Comparison of ENCODE assay signal across 9 mouse cellular contexts in genomic region chr7:131371880-131372651, GRCm38 (mm10). TPM values are rescaled to one million over a fixed set of nuclear protein-coding genes. Genes with fewer than 3 reads are reported as not detected.
DNase-seq lines count a peak whose midpoint lies in the region; ATAC-seq and TF ChIP-seq lines count a peak whose summit lies in the region.
"Had no signal": no experiment of that assay in that cellular context is flagged by ENCODE, and none has a peak within 500 bp of the region (broad histone marks: within the 10 kb centered on the region; RNA-seq: fewer than 3 reads in every experiment).

No protein-coding gene starts in this region.

- TF ChIP-seq EP300 in ES-Bruce4 (IDR thresholded peaks at IDR 0.05; ENCODE audit: insufficient read depth, low read depth, low read length), result no peak

- 73% methylated on average over 9 of the region's 9 CpGs for WGBS in forebrain, embryonic 10.5 days
- 49% methylated on average over 9 of the region's 9 CpGs for WGBS in liver, embryonic 11.5 days
- 67% methylated on average over 9 of the region's 9 CpGs for WGBS in stomach, embryonic 15.5 days

- H3K9ac ChIP-seq in ES-Bruce4 (ENCODE audit: low read depth, poor library complexity, severe bottlenecking), result peak overlapping the region; percentile 88
- H3K9ac ChIP-seq in liver, embryonic 11.5 days (ENCODE audit: low read depth, low read length), result peak overlapping the region; percentile 86
- no peak overlapping the region for H3K9ac ChIP-seq in stomach, embryonic 15.5 days

- H3K9me3 ChIP-seq in erythroblast, embryonic 14.5 days (ENCODE audit: control insufficient read depth, low read length), result no peaks in the 10 kb centered on the region
- H3K9me3 ChIP-seq in ES-Bruce4 (replicated peaks; ENCODE audit: control insufficient read depth, insufficient read depth, low read length, poor library complexity, severe bottlenecking), result no peaks in the 10 kb centered on the region
- no peaks in the 10 kb centered on the region for H3K9me3 ChIP-seq in forebrain, embryonic 10.5 days
- H3K9me3 ChIP-seq in liver, embryonic 11.5 days (ENCODE audit: control insufficient read depth, low read length), result no peaks in the 10 kb centered on the region
- no peaks in the 10 kb centered on the region for H3K9me3 ChIP-seq in stomach, embryonic 15.5 days

- no peak for DNase-seq in forebrain, embryonic 10.5 days (ENCODE audit: extremely low spot score, low spot score)
- no peak for DNase-seq in liver, embryonic 11.5 days (ENCODE audit: low spot score)
- DNase-seq in spleen, postnatal 36 days (ENCODE audit: low spot score in 2 of 2), result no peak
- no peak for DNase-seq in cerebellum, postnatal 25 days

- peaks cover 29% of the 10 kb centered on the region for H3K4me1 ChIP-seq in erythroblast, embryonic 14.5 days (ENCODE audit: control insufficient read depth)
- H3K4me1 ChIP-seq in ES-Bruce4 (ENCODE audit: control insufficient read depth, insufficient read depth, low read length), result no peaks in the 10 kb centered on the region
- H3K4me1 ChIP-seq in forebrain, embryonic 10.5 days, result peaks cover 20% of the 10 kb centered on the region
- 0 out of 2 replicates have a peak, but pooled peaks cover 7% of the 10 kb centered on the region for H3K4me1 ChIP-seq in liver, embryonic 11.5 days (replicated peaks; ENCODE audit: control insufficient read depth, insufficient read depth, low read length)
- no peaks in the 10 kb centered on the region; the same call in 1 of the 2 replicates for H3K4me1 ChIP-seq in stomach, embryonic 15.5 days

- H3K27ac ChIP-seq in ES-Bruce4 (ENCODE audit: insufficient read depth, low read length), result no peak overlapping the region
- no peak overlapping the region for H3K27ac ChIP-seq in forebrain, embryonic 10.5 days
- peak overlapping the region; percentile 93; the same call in 1 of the 2 replicates for H3K27ac ChIP-seq in liver, embryonic 11.5 days (ENCODE audit: low read depth, low read length)
- H3K27ac ChIP-seq in stomach, embryonic 15.5 days, result peak overlapping the region; percentile 97; the same call in 1 of the 2 replicates

- peak overlapping the region; percentile 83 for H3K4me3 ChIP-seq in erythroblast, embryonic 14.5 days (replicated peaks)
- 0 out of 2 replicates have a peak overlapping the region, but pooled peaks have one; percentile 5 for H3K4me3 ChIP-seq in ES-Bruce4 (ENCODE audit: low read depth, low read length)
- H3K4me3 ChIP-seq in forebrain, embryonic 10.5 days, result peak overlapping the region; percentile 78
- peak overlapping the region; percentile 80 for H3K4me3 ChIP-seq in liver, embryonic 11.5 days (ENCODE audit: low read depth, low read length)
- H3K4me3 ChIP-seq in stomach, embryonic 15.5 days (replicated peaks), result peak overlapping the region; percentile 75

- peaks cover 10% of the 10 kb centered on the region for H3K36me3 ChIP-seq in erythroblast, embryonic 14.5 days (ENCODE audit: control insufficient read depth)
- H3K36me3 ChIP-seq in ES-Bruce4 (ENCODE audit: control insufficient read depth, insufficient read depth, low read length, poor library complexity, severe bottlenecking), result peaks cover 6% of the 10 kb centered on the region
- peaks cover 15% of the 10 kb centered on the region for H3K36me3 ChIP-seq in forebrain, embryonic 10.5 days (replicated peaks)
- 0 out of 2 replicates have a peak, but pooled peaks cover 2% of the 10 kb centered on the region for H3K36me3 ChIP-seq in liver, embryonic 11.5 days (ENCODE audit: control insufficient read depth, insufficient read depth, low read length)
- H3K36me3 ChIP-seq in stomach, embryonic 15.5 days, result no peaks in the 10 kb centered on the region

- H3K27me3 ChIP-seq in erythroblast, embryonic 14.5 days (ENCODE audit: control insufficient read depth), result peaks cover 9% of the 10 kb centered on the region
- H3K27me3 ChIP-seq in ES-Bruce4 (ENCODE audit: control insufficient read depth, insufficient read depth, low read length, poor library complexity, severe bottlenecking), result no peaks in the 10 kb centered on the region; the same call in 1 of the 2 replicates
- H3K27me3 ChIP-seq in forebrain, embryonic 10.5 days (ENCODE audit: poor library complexity, severe bottlenecking), result no peaks in the 10 kb centered on the region
- H3K27me3 ChIP-seq in liver, embryonic 11.5 days (replicated peaks; ENCODE audit: control insufficient read depth, insufficient read depth, low read length), result no peaks in the 10 kb centered on the region
- H3K27me3 ChIP-seq in stomach, embryonic 15.5 days (replicated peaks), result no peaks in the 10 kb centered on the region

- no peak for ATAC-seq in erythroblast, adult 5-6 weeks (replicated peaks; ENCODE audit: low FRiP score, poor library complexity, severe bottlenecking)
- no peak for ATAC-seq in liver, embryonic 11.5 days (replicated peaks; ENCODE audit: low FRiP score)
- no peak for ATAC-seq in stomach, embryonic 15.5 days (ENCODE audit: insufficient read depth, low FRiP score, low read depth)

- no peak for TF ChIP-seq POLR2A in ES-Bruce4 (IDR thresholded peaks at IDR 0.05; ENCODE audit: insufficient read depth, low read length)

- H3K4me2 ChIP-seq in liver, embryonic 11.5 days, result peak overlapping the region; percentile 82
- peak overlapping the region; percentile 56 for H3K4me2 ChIP-seq in stomach, embryonic 15.5 days

- TF ChIP-seq CTCF in ES-Bruce4 (IDR thresholded peaks at IDR 0.05; ENCODE audit: low read depth, low read length), result no peak

RNA-seq across cellular contexts. Expression of gene Pstk, which starts 1.1 kb away (rescaled TPM):
- polyA plus RNA-seq in erythroblast, embryonic 14.5 days (2012), result 1.7 and 2.4 TPM in 2 replicates
- total RNA-seq in erythroblast, adult 5-6 weeks (2015; ENCODE audit: low replicate concordance), result 0.96 and 6.9 TPM in 2 replicates
- total RNA-seq in erythroblast, adult 5-6 weeks (2017; ENCODE audit: low replicate concordance), result 0.51 and 4.2 TPM in 2 replicates
- 58.9 and 64.7 TPM in 2 replicates for polyA plus RNA-seq in ES-Bruce4 (2011; ENCODE audit: insufficient read depth, insufficient read length, low read depth, missing spikeins)
- polyA plus RNA-seq in forebrain, embryonic 10.5 days (2016; fragmentation: Nextera tagmentation; extraction: Ambion mirVana), result 71.0 and 71.4 TPM in 2 replicates
- polyA plus RNA-seq in liver, embryonic 11.5 days (2014; fragmentation: Nextera tagmentation; extraction: Ambion mirVana), result 48.8 and 55.9 TPM in 2 replicates
- polyA plus RNA-seq in stomach, embryonic 15.5 days (2015; fragmentation: Nextera tagmentation; extraction: Ambion mirVana), result 69.8 and 75.2 TPM in 2 replicates

RNA-seq across cellular contexts. Expression of gene 2310057M21Rik, which starts 9.5 kb away (rescaled TPM):
- polyA plus RNA-seq in erythroblast, embryonic 14.5 days (2012), result 1.5 and 1.8 TPM in 2 replicates
- total RNA-seq in erythroblast, adult 5-6 weeks (2015; ENCODE audit: low replicate concordance), result 1.9 TPM in 2 replicates
- total RNA-seq in erythroblast, adult 5-6 weeks (2017; ENCODE audit: low replicate concordance), result 2.5 and 2.6 TPM in 2 replicates
- 23.8 and 26.0 TPM in 2 replicates for polyA plus RNA-seq in ES-Bruce4 (2011; ENCODE audit: insufficient read depth, insufficient read length, low read depth, missing spikeins)
- polyA plus RNA-seq in forebrain, embryonic 10.5 days (2016; fragmentation: Nextera tagmentation; extraction: Ambion mirVana), result 21.3 and 22.7 TPM in 2 replicates
- polyA plus RNA-seq in liver, embryonic 11.5 days (2014; fragmentation: Nextera tagmentation; extraction: Ambion mirVana), result 19.2 and 27.1 TPM in 2 replicates
- polyA plus RNA-seq in stomach, embryonic 15.5 days (2015; fragmentation: Nextera tagmentation; extraction: Ambion mirVana), result 17.7 and 19.2 TPM in 2 replicates

RNA-seq across cellular contexts. Expression of gene Ikzf5, which starts 38.3 kb away (rescaled TPM):
- polyA plus RNA-seq in erythroblast, embryonic 14.5 days (2012), result 1.7 and 2.3 TPM in 2 replicates
- total RNA-seq in erythroblast, adult 5-6 weeks (2015; ENCODE audit: low replicate concordance), result 29.3 and 48.6 TPM in 2 replicates
- 24.5 and 33.7 TPM in 2 replicates for total RNA-seq in erythroblast, adult 5-6 weeks (2017; ENCODE audit: low replicate concordance)
- polyA plus RNA-seq in ES-Bruce4 (2011; ENCODE audit: insufficient read depth, insufficient read length, low read depth, missing spikeins), result 24.6 and 27.7 TPM in 2 replicates
- polyA plus RNA-seq in forebrain, embryonic 10.5 days (2016; fragmentation: Nextera tagmentation; extraction: Ambion mirVana), result 14.6 and 15.5 TPM in 2 replicates
- polyA plus RNA-seq in liver, embryonic 11.5 days (2014; fragmentation: Nextera tagmentation; extraction: Ambion mirVana), result 20.6 and 21.1 TPM in 2 replicates
- polyA plus RNA-seq in stomach, embryonic 15.5 days (2015; fragmentation: Nextera tagmentation; extraction: Ambion mirVana), result 11.4 and 13.2 TPM in 2 replicates

RNA-seq across cellular contexts. Expression of gene Acadsb, which starts 38.3 kb away (rescaled TPM):
- polyA plus RNA-seq in erythroblast, embryonic 14.5 days (2012), result 0.08 and 0.17 TPM in 2 replicates
- 3.8 and 15.0 TPM in 2 replicates for total RNA-seq in erythroblast, adult 5-6 weeks (2015; ENCODE audit: low replicate concordance)
- 13.1 and 19.5 TPM in 2 replicates for total RNA-seq in erythroblast, adult 5-6 weeks (2017; ENCODE audit: low replicate concordance)
- 34.1 and 38.3 TPM in 2 replicates for polyA plus RNA-seq in ES-Bruce4 (2011; ENCODE audit: insufficient read depth, insufficient read length, low read depth, missing spikeins)
- 53.1 and 61.5 TPM in 2 replicates for polyA plus RNA-seq in forebrain, embryonic 10.5 days (2016; fragmentation: Nextera tagmentation; extraction: Ambion mirVana)
- 50.8 and 54.8 TPM in 2 replicates for polyA plus RNA-seq in liver, embryonic 11.5 days (2014; fragmentation: Nextera tagmentation; extraction: Ambion mirVana)
- polyA plus RNA-seq in stomach, embryonic 15.5 days (2015; fragmentation: Nextera tagmentation; extraction: Ambion mirVana), result 92.4 and 103 TPM in 2 replicates

RNA-seq across cellular contexts. Expression of gene Fam24a, which starts 38.4 kb away (rescaled TPM):
- polyA plus RNA-seq in erythroblast, embryonic 14.5 days (2012), result not detected in 2 replicates
- total RNA-seq in erythroblast, adult 5-6 weeks (2015; ENCODE audit: low replicate concordance), result not detected in 2 replicates
- total RNA-seq in erythroblast, adult 5-6 weeks (2017; ENCODE audit: low replicate concordance), result not detected in 2 replicates
- polyA plus RNA-seq in ES-Bruce4 (2011; ENCODE audit: insufficient read depth, insufficient read length, low read depth, missing spikeins), result not detected in 2 replicates
- not detected in 2 replicates for polyA plus RNA-seq in forebrain, embryonic 10.5 days (2016; fragmentation: Nextera tagmentation; extraction: Ambion mirVana)
- not detected in 2 replicates for polyA plus RNA-seq in liver, embryonic 11.5 days (2014; fragmentation: Nextera tagmentation; extraction: Ambion mirVana)
- not detected in 2 replicates for polyA plus RNA-seq in stomach, embryonic 15.5 days (2015; fragmentation: Nextera tagmentation; extraction: Ambion mirVana)
- polyA plus RNA-seq: spleen, adult 2 months had no signal

Comparison
In these comparisons a context has a peak if more than half of its experiments do, and no peak if none do; other contexts are left out.
1. H3K4me3 ChIP-seq: peak in every context shown above with its lines; median percentile 83 in erythroblast, embryonic 14.5 days; 80 in liver, embryonic 11.5 days; 78 in forebrain, embryonic 10.5 days; 75 in stomach, embryonic 15.5 days; 5 in ES-Bruce4.
2. H3K27ac ChIP-seq: peak in liver, embryonic 11.5 days (single experiment) and stomach, embryonic 15.5 days (single experiment); none in ES-Bruce4 (single experiment) and forebrain, embryonic 10.5 days (single experiment).
3. RNA of gene Pstk, which starts 1.1 kb away (polyA plus RNA-seq): 71.0 to 71.4 TPM in forebrain, embryonic 10.5 days, 69.8 to 75.2 TPM in stomach, embryonic 15.5 days, 58.9 to 64.7 TPM in ES-Bruce4 and 48.8 to 55.9 TPM in liver, embryonic 11.5 days; 1.7 to 2.4 TPM in erythroblast, embryonic 14.5 days; every median in the first group is over 10 times any median in the second.